Mouse (Mus musculus) embryonic facial prominence, embryonic 12.5 days (tissue): ENCODE measurements around the gene Ap5s1. TPM values are rescaled to one million over a fixed set of nuclear protein-coding genes. Genes with fewer than 3 reads are reported as not detected.

ENCODE experiments used
- ATAC-seq: fragments of 200-750 bp; cut with Nextera tagmentation; 2 replicates; pipeline ENCODE4 v1.8.0; 2017; ENCODE audit not compliant: insufficient number of reproducible peaks, insufficient read depth, low FRiP score, low TSS enrichment
- H3K27ac ChIP-seq: fragments of 300-500 bp; sonication (generic); 2 replicates; pipeline ENCODE4 v1.5.1; 2016; ENCODE audit warnings: mild to moderate bottlenecking
- H3K27me3 ChIP-seq: fragments of 300-500 bp; sonication (generic); 2 replicates; pipeline ENCODE4 v1.6.1; 2016; ENCODE audit warnings: mild to moderate bottlenecking, moderate library complexity
- H3K36me3 ChIP-seq: fragments of 300-500 bp; sonication (generic); 2 replicates; pipeline ENCODE4 v1.6.1; 2016; ENCODE audit warnings: mild to moderate bottlenecking
- H3K4me1 ChIP-seq: fragments of 300-500 bp; sonication (generic); 2 replicates; pipeline ENCODE4 v1.6.1; 2016
- H3K4me2 ChIP-seq: fragments of 300-500 bp; sonication (generic); replicated peaks from 2 replicates; pipeline ENCODE4 v1.6.1; 2016; ENCODE audit warnings: mild to moderate bottlenecking, moderate library complexity
- H3K4me3 ChIP-seq: fragments of 300-500 bp; sonication (generic); 2 replicates; pipeline ENCODE4 v1.5.1; 2016; ENCODE audit warnings: mild to moderate bottlenecking
- H3K9ac ChIP-seq: fragments of 300-500 bp; sonication (generic); 2 replicates; pipeline ENCODE4 v1.6.1; 2016; ENCODE audit warnings: mild to moderate bottlenecking, moderate library complexity
- H3K9me3 ChIP-seq: fragments of 300-500 bp; sonication (generic); 2 replicates; pipeline ENCODE4 v1.6.1; 2016; ENCODE audit warnings: mild to moderate bottlenecking, moderate library complexity
- WGBS: fragments of 180-500 bp; shearing (Covaris S2); methylation state at CpG from one replicate; pipeline ENCODE4 v1.1.7; 2016; 5-methylcytosine and 5-hydroxymethylcytosine counted together
- polyA plus RNA-seq: library from polyadenylated mRNA; unstranded; fragments of >200 nt; fragmentation: Nextera tagmentation; extraction: Ambion mirVana; gene quantifications from 2 replicates; pipeline ENCODE4 v1.2.1, GENCODE M21; 2016

Ap5s1 gene
- polyA plus RNA-seq, 1 experiment from 2014 or later, result 29.7 TPM

- 0 out of 2 replicates have a peak, but pooled peaks cover 5% of the 10 kb centered on the region for H3K36me3 ChIP-seq
- H3K4me1 ChIP-seq, result peaks cover 19% of the 10 kb centered on the region; the same call in 1 of the 2 replicates
- peak overlapping the region; percentile 64 for H3K9ac ChIP-seq
- H3K9me3 ChIP-seq, result no peaks in the 10 kb centered on the region
- peak overlapping the region; percentile 58 for H3K4me2 ChIP-seq
- 73% methylated on average over 4 of the region's 4 CpGs for WGBS
- H3K27ac ChIP-seq, result peak overlapping the region; percentile 89
- peak overlapping the region; percentile 57 for H3K4me3 ChIP-seq
- ATAC-seq, result no peak
- H3K27me3 ChIP-seq, result no peaks in the 10 kb centered on the region
These were observed 2.4 kb downstream of the Ap5s1 start for GRCm38 (mm10) chr2:131209125-131209795.

- peaks cover 14% of the 10 kb centered on the region; the same call in 1 of the 2 replicates for H3K4me1 ChIP-seq
- H3K27ac ChIP-seq, result peak overlapping the region; percentile 89
- H3K27me3 ChIP-seq, result no peaks in the 10 kb centered on the region
- H3K9me3 ChIP-seq, result no peaks in the 10 kb centered on the region
- peak overlapping the region; percentile 57 for H3K4me3 ChIP-seq
- peak overlapping the region; percentile 58 for H3K4me2 ChIP-seq
- WGBS, result 1% methylated on average over 50 of the region's 50 CpGs
- H3K9ac ChIP-seq, result peak overlapping the region; percentile 64
- ATAC-seq, result peak; percentile 95
- 0 out of 2 replicates have a peak, but pooled peaks cover 5% of the 10 kb centered on the region for H3K36me3 ChIP-seq
These were observed 3.3 kb downstream of the Ap5s1 start for GRCm38 (mm10) chr2:131209969-131210792.

DNA sequence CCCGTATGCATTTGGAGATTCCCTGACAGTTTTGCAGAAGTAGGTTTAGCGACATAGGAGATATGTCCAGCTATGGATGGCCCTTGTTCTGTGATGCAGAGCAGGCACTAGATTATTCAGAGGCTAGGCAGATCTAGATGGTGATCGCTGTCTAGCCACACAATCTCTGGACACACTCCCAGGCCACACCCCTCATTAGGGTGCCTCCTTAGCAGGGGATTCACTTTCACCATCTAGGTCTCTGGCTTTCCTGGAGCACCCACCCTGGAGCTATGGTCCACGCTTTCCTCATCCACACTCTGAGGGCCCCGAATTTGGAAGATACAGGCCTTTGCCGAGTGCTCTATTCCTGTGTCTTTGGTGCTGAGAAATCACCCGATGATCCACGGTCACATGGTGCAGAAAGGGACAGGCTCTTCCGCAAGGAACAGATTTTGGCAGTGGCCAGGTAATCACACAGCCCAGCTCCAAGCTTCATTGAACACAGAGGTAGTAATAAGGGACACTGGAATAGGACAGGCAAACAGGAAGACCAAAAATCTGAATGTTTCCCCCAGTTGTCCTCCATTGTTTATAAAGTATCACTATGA lies 4.2 kb downstream of the Ap5s1 start:
- Histone ChIP-seq H3K9me3 (no peaks in the 10 kb centered on the region), H3K4me3 (peak overlapping the region; percentile 57), H3K4me2 (peak overlapping the region; percentile 58), H3K36me3 (0 out of 2 replicates have a peak, but pooled peaks cover 5% of the 10 kb centered on the region), H3K27ac (no peak overlapping the region), H3K4me1 (peaks cover 14% of the 10 kb centered on the region; the same call in 1 of the 2 replicates), H3K9ac (peak overlapping the region; percentile 64), H3K27me3 (no peaks in the 10 kb centered on the region)
- 70% methylated on average over 9 of the region's 9 CpGs for WGBS
- no peak for ATAC-seq

DNA sequence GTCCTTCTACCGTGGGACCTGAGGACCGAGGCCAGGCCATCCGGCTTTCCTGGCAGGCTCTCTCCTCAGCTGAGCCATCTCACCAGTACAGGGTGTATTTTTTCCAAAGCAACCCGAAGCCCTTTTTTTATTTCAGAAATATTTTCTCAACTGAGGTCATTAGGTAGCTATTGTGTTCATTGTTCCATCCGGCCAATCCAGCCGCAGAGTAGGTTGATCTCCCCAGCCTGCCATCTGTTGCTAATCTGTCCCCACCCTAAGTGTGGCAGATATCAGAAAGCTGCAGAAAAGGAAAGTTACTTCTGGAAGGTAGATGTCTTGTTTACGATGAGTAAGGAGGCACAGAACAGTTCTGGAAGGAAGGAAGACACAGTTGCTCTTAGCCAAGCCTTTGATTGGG lies 6.9 kb downstream of the Ap5s1 start:
- Histone ChIP-seq H3K4me2 (no peak overlapping the region), H3K4me1 (peaks cover 14% of the 10 kb centered on the region; the same call in 1 of the 2 replicates), H3K27me3 (no peaks in the 10 kb centered on the region), H3K9ac (no peak overlapping the region; the same call in 1 of the 2 replicates), H3K27ac (no peak overlapping the region), H3K9me3 (no peaks in the 10 kb centered on the region), H3K36me3 (0 out of 2 replicates have a peak, but pooled peaks cover 5% of the 10 kb centered on the region), H3K4me3 (no peak overlapping the region)
- ATAC-seq, result no peak
- WGBS, result 74% methylated on average over 7 of the region's 7 CpGs

- H3K4me2 ChIP-seq, result no peak overlapping the region
- H3K4me3 ChIP-seq, result no peak overlapping the region
- H3K9ac ChIP-seq, result no peak overlapping the region
- H3K27me3 ChIP-seq, result no peaks in the 10 kb centered on the region
- ATAC-seq, result no peak
- H3K27ac ChIP-seq, result no peak overlapping the region
- H3K9me3 ChIP-seq, result no peaks in the 10 kb centered on the region
- WGBS, result 84% methylated on average over 7 of the region's 7 CpGs
- H3K36me3 ChIP-seq, result 0 out of 2 replicates have a peak, but pooled peaks cover 5% of the 10 kb centered on the region
- peaks cover 2% of the 10 kb centered on the region; the same call in 1 of the 2 replicates for H3K4me1 ChIP-seq
These were observed 9.3 kb downstream of the Ap5s1 start for GRCm38 (mm10) chr2:131215941-131216858.

- Histone ChIP-seq H3K4me2 (no peak overlapping the region), H3K27me3 (no peaks in the 10 kb centered on the region), H3K27ac (no peak overlapping the region), H3K4me3 (no peak overlapping the region), H3K9ac (no peak overlapping the region), H3K4me1 (no peaks in the 10 kb centered on the region), H3K9me3 (no peaks in the 10 kb centered on the region), H3K36me3 (no peaks in the 10 kb centered on the region)
- ATAC-seq, result no peak
- 69% methylated on average over 4 of the region's 4 CpGs for WGBS
These were observed 13.2 kb downstream of the Ap5s1 start for GRCm38 (mm10) chr2:131220030-131220429.

DNA sequence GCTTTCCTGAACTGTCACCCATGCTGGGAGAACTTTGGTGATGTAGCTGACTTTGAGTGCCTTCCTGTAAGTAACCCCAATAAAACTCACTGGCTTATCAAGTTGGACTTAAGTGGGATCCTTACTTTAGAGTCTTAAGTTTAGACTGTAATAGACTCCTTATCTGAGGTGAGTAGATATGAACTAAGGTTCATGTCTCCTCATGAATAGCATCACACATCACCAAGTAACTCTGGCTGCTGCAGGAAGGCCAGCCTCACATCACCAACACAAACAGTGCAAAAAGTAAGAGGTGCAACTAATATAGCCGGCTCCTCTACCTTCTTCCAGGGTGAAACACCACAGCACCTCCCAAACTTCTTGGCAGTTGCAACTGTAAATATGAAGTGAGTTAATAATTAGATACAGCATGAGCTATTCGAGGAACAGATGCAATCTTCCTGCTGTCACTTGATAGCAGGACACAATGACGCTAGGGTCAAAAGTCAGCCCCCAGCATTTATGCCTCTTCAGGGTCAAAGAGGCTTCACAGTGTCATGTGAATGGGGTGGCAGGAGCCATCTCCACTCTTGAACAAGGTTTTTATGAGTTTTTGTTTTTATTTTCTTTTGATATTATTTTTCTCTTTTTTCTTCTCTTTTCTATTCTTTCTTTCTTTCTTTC lies 15.1 kb downstream of the Ap5s1 start:
- ATAC-seq, result no peak
- no peak overlapping the region for H3K4me3 ChIP-seq
- no peaks in the 10 kb centered on the region for H3K27me3 ChIP-seq
- H3K4me1 ChIP-seq, result no peaks in the 10 kb centered on the region
- no peak overlapping the region for H3K4me2 ChIP-seq
- no peaks in the 10 kb centered on the region for H3K36me3 ChIP-seq
- no peaks in the 10 kb centered on the region for H3K9me3 ChIP-seq
- H3K27ac ChIP-seq, result no peak overlapping the region
- 63% methylated on average over 3 of the region's 3 CpGs for WGBS
- H3K9ac ChIP-seq, result no peak overlapping the region

DNA sequence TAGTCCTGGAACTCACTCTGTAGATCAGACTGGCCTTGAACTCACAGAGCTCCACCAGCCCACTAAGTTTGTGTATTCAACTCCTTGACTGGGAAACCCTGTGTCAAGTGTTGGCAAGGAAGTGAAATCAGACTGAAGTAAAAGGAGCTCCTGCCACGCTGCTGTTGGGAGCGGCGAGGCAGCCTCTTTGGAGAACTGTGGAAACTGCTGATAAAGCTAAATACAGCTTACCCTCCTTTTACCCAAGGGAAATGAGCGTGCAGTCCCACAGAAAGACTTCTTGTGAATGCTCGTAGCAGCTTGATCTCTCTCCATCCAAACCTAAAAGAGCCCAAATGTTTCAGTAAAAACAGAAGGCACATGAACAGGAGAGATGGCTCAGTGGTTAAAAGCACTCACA lies 15.7 kb downstream of the Ap5s1 start:
- H3K9me3 ChIP-seq, result no peaks in the 10 kb centered on the region
- H3K4me3 ChIP-seq, result no peak overlapping the region
- H3K36me3 ChIP-seq, result no peaks in the 10 kb centered on the region
- H3K9ac ChIP-seq, result no peak overlapping the region
- H3K4me1 ChIP-seq, result no peaks in the 10 kb centered on the region
- no peaks in the 10 kb centered on the region for H3K27me3 ChIP-seq
- ATAC-seq, result no peak
- H3K27ac ChIP-seq, result no peak overlapping the region
- H3K4me2 ChIP-seq, result no peak overlapping the region
- WGBS, result 69% methylated on average over 5 of the region's 5 CpGs

DNA sequence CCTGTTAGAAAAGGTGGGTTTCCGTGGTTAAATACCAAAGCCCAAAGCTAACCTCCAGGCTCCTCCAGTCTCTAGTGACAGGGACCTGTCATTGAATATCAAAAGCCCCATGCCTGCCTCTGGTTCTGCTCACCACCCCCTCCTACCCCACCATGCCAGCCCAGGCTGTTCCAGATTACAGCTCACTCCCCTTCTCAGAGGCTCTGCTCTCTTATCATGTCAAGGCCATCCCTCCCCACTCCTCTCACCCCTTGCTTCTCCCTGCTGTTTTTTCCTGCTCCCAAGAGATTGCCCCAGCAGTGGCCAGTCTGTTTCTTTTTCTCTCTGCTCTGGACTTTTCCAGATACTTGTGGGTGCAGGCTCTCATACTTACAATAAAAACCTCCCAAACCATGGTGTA lies 16.7 kb downstream of the Ap5s1 start:
- Histone ChIP-seq H3K4me3 (no peak overlapping the region), H3K27ac (no peak overlapping the region), H3K4me1 (no peaks in the 10 kb centered on the region), H3K9ac (no peak overlapping the region), H3K4me2 (no peak overlapping the region), H3K9me3 (no peaks in the 10 kb centered on the region), H3K36me3 (no peaks in the 10 kb centered on the region), H3K27me3 (no peaks in the 10 kb centered on the region)
- no peak for ATAC-seq
- 70% methylated on average over 1 of the region's 1 CpGs for WGBS

- no peak overlapping the region for H3K4me2 ChIP-seq
- H3K27me3 ChIP-seq, result no peaks in the 10 kb centered on the region
- H3K9ac ChIP-seq, result no peak overlapping the region
- 85% methylated on average over 6 of the region's 6 CpGs for WGBS
- no peaks in the 10 kb centered on the region for H3K36me3 ChIP-seq
- no peak overlapping the region for H3K4me3 ChIP-seq
- no peak overlapping the region for H3K27ac ChIP-seq
- H3K9me3 ChIP-seq, result no peaks in the 10 kb centered on the region
- H3K4me1 ChIP-seq, result no peaks in the 10 kb centered on the region
- no peak for ATAC-seq
These were observed 18.3 kb downstream of the Ap5s1 start for GRCm38 (mm10) chr2:131225178-131225577.
